Mouse (Mus musculus) limb, embryonic 15.5 days (tissue): ENCODE measurements around the gene Tas2r121. TPM values are rescaled to one million over a fixed set of nuclear protein-coding genes. Genes with fewer than 3 reads are reported as not detected.
"Not testable (repeated sequence)": the region's sequence is repeated elsewhere in the genome, so short reads cannot be mapped to it uniquely, and the experiment has no call there.

ENCODE experiments used
- ATAC-seq: fragments of 200-750 bp; cut with Nextera tagmentation; 2 replicates; pipeline ENCODE4 v1.8.0; 2017; ENCODE audit warnings: low read depth, moderate TSS enrichment; ENCODE audit not compliant: insufficient number of reproducible peaks, low FRiP score, low TSS enrichment
- H3K27ac ChIP-seq: fragments of 300-500 bp; sonication (generic); 2 replicates; pipeline ENCODE4 v1.5.1; 2015; ENCODE audit warnings: moderate library complexity, mild to moderate bottlenecking, inconsistent platforms
- H3K27me3 ChIP-seq: fragments of 300-500 bp; sonication (generic); 2 replicates; pipeline ENCODE4 v1.6.1; 2015; ENCODE audit warnings: inconsistent platforms
- H3K36me3 ChIP-seq: fragments of 300-500 bp; sonication (generic); 2 replicates; pipeline ENCODE4 v1.6.1; 2015; ENCODE audit warnings: inconsistent platforms
- H3K4me1 ChIP-seq: fragments of 300-500 bp; sonication (generic); 2 replicates; pipeline ENCODE4 v1.6.1; 2015; ENCODE audit warnings: inconsistent platforms
- H3K4me2 ChIP-seq: fragments of 300-500 bp; sonication (generic); 2 replicates; pipeline ENCODE4 v1.6.1; 2015; ENCODE audit warnings: mild to moderate bottlenecking, inconsistent platforms
- H3K4me3 ChIP-seq: fragments of 300-500 bp; sonication (generic); 2 replicates; pipeline ENCODE4 v1.5.1; 2015; ENCODE audit warnings: mild to moderate bottlenecking, inconsistent platforms
- H3K9ac ChIP-seq: fragments of 300-500 bp; sonication (generic); 2 replicates; pipeline ENCODE4 v1.6.1; 2015; ENCODE audit warnings: inconsistent platforms
- H3K9me3 ChIP-seq: fragments of 300-500 bp; sonication (generic); 2 replicates; pipeline ENCODE4 v1.6.1; 2016; ENCODE audit warnings: inconsistent platforms
- WGBS: fragments of 180-500 bp; shearing (Covaris S2); methylation state at CpG from one replicate; pipeline ENCODE4 v1.1.7; 2015; 5-methylcytosine and 5-hydroxymethylcytosine counted together
- polyA plus RNA-seq: library from polyadenylated mRNA; unstranded; fragments of >200 nt; fragmentation: Nextera tagmentation; extraction: Ambion mirVana; gene quantifications from 2 replicates; pipeline ENCODE4 v1.2.1, GENCODE M21; 2015

Tas2r121 gene
- not detected in 2 replicates for polyA plus RNA-seq

GRCm38 (mm10) chr6:132700907-132701306, at the start of gene Tas2r121:
Tas2r121 (minus strand) TSS chr6:132701007.
- ATAC-seq = no peak
- Histone ChIP-seq H3K9ac (no peak within 1 kb of the TSS), H3K27me3 (no peaks in the 10 kb centered on the region), H3K4me1 (no peaks in the 10 kb centered on the region), H3K4me2 (no peak within 1 kb of the TSS), H3K9me3 (no peaks in the 10 kb centered on the region), H3K4me3 (no peak within 1 kb of the TSS), H3K27ac (no peak within 1 kb of the TSS), H3K36me3 (no peaks in the 10 kb centered on the region)
- WGBS = 63% methylated on average over 1 of the region's 1 CpGs

- no peak for ATAC-seq
- Histone ChIP-seq H3K4me2 (no peak overlapping the region), H3K9me3 (no peaks in the 10 kb centered on the region), H3K9ac (no peak overlapping the region), H3K36me3 (no peaks in the 10 kb centered on the region), H3K27ac (no peak overlapping the region), H3K27me3 (no peaks in the 10 kb centered on the region), H3K4me1 (no peaks in the 10 kb centered on the region), H3K4me3 (no peak overlapping the region)
- 82% methylated on average over 2 of the region's 2 CpGs for WGBS
These were observed 49.4 kb upstream of the Tas2r121 start for GRCm38 (mm10) chr6:132750206-132750605.

DNA sequence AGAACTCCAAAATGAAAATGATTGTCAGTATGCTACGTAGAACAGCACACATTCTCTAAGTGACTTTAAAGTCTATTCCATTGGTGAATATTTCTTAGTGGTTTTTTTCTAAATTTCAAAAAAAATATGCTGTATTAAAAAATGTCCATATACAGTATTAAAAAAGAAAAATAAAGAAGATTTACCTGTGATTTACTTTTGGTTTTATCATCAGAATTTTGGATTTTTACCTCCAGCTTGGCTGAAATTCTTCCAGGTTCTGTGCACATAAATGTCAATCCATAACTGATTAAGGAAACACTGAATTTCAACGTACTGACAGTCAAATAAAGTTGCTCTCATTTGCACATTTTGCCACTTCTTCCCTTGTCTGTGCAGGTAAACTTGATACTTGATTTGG, 37.1 kb upstream of the Tas2r121 start, which contains the start of gene Tas2r115:
Gene Tas2r115, minus strand, starts transcription at position 101 of the 400 bp plus-strand sequence.
- Histone ChIP-seq H3K9me3 (no peaks in the 10 kb centered on the region), H3K36me3 (no peaks in the 10 kb centered on the region), H3K27me3 (no peaks in the 10 kb centered on the region), H3K4me2 (no peak within 1 kb of the TSS), H3K9ac (no peak within 1 kb of the TSS), H3K4me3 (no peak within 1 kb of the TSS), H3K4me1 (no peaks in the 10 kb centered on the region), H3K27ac (no peak within 1 kb of the TSS)
- ATAC-seq = no peak
- WGBS = 73% methylated on average over 2 of the region's 2 CpGs

DNA sequence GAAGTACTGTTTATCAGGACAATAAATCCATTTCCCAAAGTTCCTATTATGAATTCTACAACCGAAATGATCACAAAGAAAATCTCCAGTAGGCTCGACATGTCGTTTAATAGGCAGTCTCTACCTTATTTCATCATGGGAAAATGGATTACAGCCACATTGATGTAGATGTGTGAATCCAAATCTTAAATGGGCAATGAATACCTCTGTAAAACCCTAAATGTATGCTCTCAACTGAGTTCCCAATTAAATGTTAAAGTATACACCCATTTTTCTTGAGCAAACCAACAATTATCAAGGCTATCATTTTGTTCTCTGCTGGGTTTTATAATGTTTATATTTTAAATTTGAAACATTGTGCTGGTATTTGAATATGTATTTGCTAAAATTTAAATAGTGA, 11.0 kb upstream of the Tas2r121 start, which contains the start of gene Tas2r122:
Gene Tas2r122, minus strand, starts transcription at position 101 of the 400 bp plus-strand sequence.
- no peaks in the 10 kb centered on the region for H3K9me3 ChIP-seq
- 74% methylated on average over 3 of the region's 3 CpGs for WGBS
- no peak within 1 kb of the TSS for H3K4me3 ChIP-seq
- H3K27ac ChIP-seq = no peak within 1 kb of the TSS
- no peak within 1 kb of the TSS for H3K9ac ChIP-seq
- no peaks in the 10 kb centered on the region for H3K4me1 ChIP-seq
- H3K27me3 ChIP-seq = no peaks in the 10 kb centered on the region
- ATAC-seq = no peak
- H3K36me3 ChIP-seq = no peaks in the 10 kb centered on the region
- H3K4me2 ChIP-seq = no peak within 1 kb of the TSS

- not testable (repeated sequence) for H3K27me3 ChIP-seq, H3K36me3 ChIP-seq, H3K4me3 ChIP-seq, H3K9ac ChIP-seq, H3K27ac ChIP-seq, H3K9me3 ChIP-seq, H3K4me1 ChIP-seq, ATAC-seq, H3K4me2 ChIP-seq
- 74% methylated on average over 7 of the region's 7 CpGs for WGBS
These were observed 9.2 kb downstream of the Tas2r121 start for GRCm38 (mm10) chr6:132691596-132691995.

DNA sequence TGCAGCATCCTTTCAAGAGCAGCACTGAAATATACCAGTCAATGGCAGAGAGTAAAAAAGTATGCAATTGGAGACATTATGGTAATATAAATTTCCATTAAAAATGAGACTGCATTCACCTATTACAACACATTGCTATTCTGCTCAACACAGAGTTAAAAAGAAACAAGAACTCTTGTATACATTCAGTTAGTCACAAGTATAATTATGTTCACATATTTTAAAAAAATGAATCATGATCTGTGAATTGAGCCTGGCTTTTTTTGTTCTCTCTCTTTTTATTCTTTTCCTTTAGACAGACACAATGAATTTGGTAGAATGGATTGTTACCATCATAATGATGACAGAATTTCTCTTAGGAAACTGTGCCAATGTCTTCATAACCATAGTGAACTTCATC, 44.2 kb downstream of the Tas2r121 start, which contains the start of gene Tas2r120:
Gene Tas2r120, plus strand, starts transcription at position 301 of the 400 bp plus-strand sequence.
- Histone ChIP-seq H3K4me2 (no peak within 1 kb of the TSS), H3K36me3 (no peaks in the 10 kb centered on the region), H3K27ac (no peak within 1 kb of the TSS), H3K9me3 (no peaks in the 10 kb centered on the region), H3K4me1 (no peaks in the 10 kb centered on the region), H3K4me3 (no peak within 1 kb of the TSS), H3K9ac (no peak within 1 kb of the TSS), H3K27me3 (no peaks in the 10 kb centered on the region)
- no peak for ATAC-seq

DNA sequence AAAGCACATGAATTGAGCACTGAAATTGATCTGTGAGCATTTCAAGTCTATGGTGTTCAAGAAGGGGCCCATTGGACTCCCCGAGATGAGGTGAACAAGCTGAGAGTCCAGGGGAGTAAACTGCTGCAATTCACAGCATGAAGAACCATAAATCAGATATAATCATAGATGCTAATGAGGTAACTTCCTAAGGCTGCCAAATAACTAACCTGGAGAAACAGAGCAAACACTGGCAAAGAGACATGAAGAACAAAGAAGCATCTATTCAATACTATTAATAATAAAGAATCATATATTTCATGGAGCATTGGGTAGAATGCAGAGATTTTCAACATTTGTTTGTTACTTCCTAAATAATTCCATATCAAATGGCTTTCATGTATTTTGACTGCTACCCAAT, 49.4 kb downstream of the Tas2r121 start, which contains the start of gene A630073D07Rik:
Gene A630073D07Rik, minus strand, starts transcription at position 101 of the 400 bp plus-strand sequence.
- 82% methylated on average over 1 of the region's 1 CpGs for WGBS
- Histone ChIP-seq H3K9me3 (no peaks in the 10 kb centered on the region), H3K9ac (no peak within 1 kb of the TSS), H3K4me3 (no peak within 1 kb of the TSS), H3K36me3 (no peaks in the 10 kb centered on the region), H3K4me1 (no peaks in the 10 kb centered on the region), H3K4me2 (no peak within 1 kb of the TSS), H3K27me3 (no peaks in the 10 kb centered on the region), H3K27ac (no peak within 1 kb of the TSS)
- no peak for ATAC-seq

Other genes starting within 250 kb of the Tas2r121 start
- gene Prh1, start 131.2 kb downstream of the Tas2r121 start, polyA plus RNA-seq = not detected in 2 replicates
- not detected in 2 replicates for gene Prp2, start 105.1 kb downstream of the Tas2r121 start, polyA plus RNA-seq
- gene A630073D07Rik, start 49.5 kb downstream of the Tas2r121 start, polyA plus RNA-seq = not detected in 2 replicates
- gene Tas2r120, start 44.1 kb downstream of the Tas2r121 start, polyA plus RNA-seq = not detected in 2 replicates
- gene Tas2r122, start 10.9 kb upstream of the Tas2r121 start, polyA plus RNA-seq = not detected in 2 replicates
- not detected in 2 replicates for gene Tas2r115, start 37.0 kb upstream of the Tas2r121 start, polyA plus RNA-seq
- not detected in 2 replicates for gene Tas2r124, start 53.7 kb upstream of the Tas2r121 start, polyA plus RNA-seq
- not detected in 2 replicates for gene Tas2r102, start 61.1 kb upstream of the Tas2r121 start, polyA plus RNA-seq
- gene Tas2r136, start 77.2 kb upstream of the Tas2r121 start, polyA plus RNA-seq = not detected in 2 replicates
- gene Tas2r117, start 101.8 kb upstream of the Tas2r121 start, polyA plus RNA-seq = not detected in 2 replicates
- gene Tas2r123, start 146.1 kb upstream of the Tas2r121 start, polyA plus RNA-seq = not detected in 2 replicates
- gene Tas2r116, start 154.4 kb upstream of the Tas2r121 start, polyA plus RNA-seq = not detected in 2 replicates
- not detected in 2 replicates for gene Tas2r110, start 167.0 kb upstream of the Tas2r121 start, polyA plus RNA-seq
- gene Tas2r113, start 192.0 kb upstream of the Tas2r121 start, polyA plus RNA-seq = not detected in 2 replicates
- not detected in 2 replicates for gene Tas2r125, start 208.6 kb upstream of the Tas2r121 start, polyA plus RNA-seq